Mouse (Mus musculus): Measurements from ENCODE around the gene Ankrd49.

DNA sequence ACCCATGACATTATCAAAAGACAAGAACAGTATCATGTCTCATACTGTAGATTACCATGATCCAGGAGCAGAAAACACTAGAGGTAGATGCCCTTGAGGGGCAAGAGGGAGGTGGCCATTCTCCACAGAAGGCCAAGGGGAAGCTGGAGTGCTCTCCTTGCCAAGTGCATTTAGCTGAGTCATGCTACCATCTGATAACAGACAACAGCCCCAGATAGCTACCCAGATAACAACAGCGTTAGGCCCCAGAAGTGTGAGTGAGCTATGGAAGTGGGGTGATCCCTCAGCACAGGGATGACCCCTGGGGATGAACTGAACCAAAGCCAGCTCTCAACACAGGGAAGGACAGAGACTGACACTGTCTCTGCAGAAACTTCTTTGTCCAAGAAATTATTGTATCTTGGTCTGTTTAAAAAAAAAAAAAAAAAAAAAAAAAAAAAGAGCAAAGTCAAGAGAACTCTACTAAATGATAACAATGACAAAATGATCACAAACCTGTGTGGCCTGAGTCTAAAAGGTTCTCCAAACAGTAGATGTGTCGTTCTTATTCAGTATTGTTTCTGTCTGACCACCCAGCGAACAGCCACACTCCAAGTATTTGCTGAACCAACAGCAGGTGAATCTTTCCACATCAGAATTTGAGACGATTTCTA lies 45.0 kb downstream of the Ankrd49 start:
- TF ChIP-seq EP300 (IDR thresholded peaks at IDR 0.05; ENCODE audit: insufficient read depth, low read depth, low read length) (no peak), CTCF (IDR thresholded peaks at IDR 0.05; ENCODE audit: low read depth, low read length) (no peak), POLR2A (IDR thresholded peaks at IDR 0.05; ENCODE audit: insufficient read depth, low read length) (no peak)

Data from ES-Bruce4 (cell line).